Mouse (Mus musculus) fibroblast of lung, adult 2 months (primary cell): ENCODE measurements at regions not wholly inside any gene's neighbourhood (a gene's known extent, or its start where the extent isn't known, plus 50 kb on each side); places are given as distances from the start of the nearest gene placed in this dataset.
A peak's percentile ranks its signal among the peaks of the same experiment; 100 is the strongest.

Experiments
- DNase-seq: peaks from one replicate; pipeline ENCODE4 v3.0.0-alpha.2; 2011; ENCODE audit warnings: low read depth

GRCm38 (mm10) chr12:58901931-58902330, 109.9 kb downstream of the Sec23a start:
- DNase-seq, result no peak

GRCm38 (mm10) chr12:58875808-58876207, 136.0 kb downstream of the Sec23a start:
- DNase-seq, result no peak

- no peak for DNase-seq
These were observed 139.4 kb downstream of the Sec23a start for GRCm38 (mm10) chr12:58872465-58872864.

- no peak for DNase-seq
These were observed 155.3 kb downstream of the Sec23a start for GRCm38 (mm10) chr12:58856498-58856897.

- DNase-seq, result no peak
These were observed 160.0 kb downstream of the Sec23a start for GRCm38 (mm10) chr12:58851677-58852385.

GRCm38 (mm10) chr12:58829656-58830055, 182.2 kb downstream of the Sec23a start:
- no peak for DNase-seq

- no peak for DNase-seq
These were observed 184.0 kb downstream of the Sec23a start for GRCm38 (mm10) chr12:58827864-58828263.

- DNase-seq, result no peak
These were observed 186.5 kb downstream of the Sec23a start for GRCm38 (mm10) chr12:58825139-58825921.

GRCm38 (mm10) chr12:58822971-58823370, 188.8 kb downstream of the Sec23a start:
- DNase-seq, result no peak

GRCm38 (mm10) chr12:58804068-58804467, 207.7 kb downstream of the Sec23a start:
- no peak for DNase-seq

GRCm38 (mm10) chr12:58802410-58802809, 209.4 kb downstream of the Sec23a start:
- peak; percentile 11 for DNase-seq
